Mouse (Mus musculus): ENCODE data around the gene Nagk. TPM values are rescaled to one million over a fixed set of nuclear protein-coding genes. Genes with fewer than 3 reads are reported as not detected.

Gene Nagk
- polyA plus RNA-seq (2014; fragmentation: Nextera tagmentation; extraction: Ambion mirVana) = 99.0 and 112 TPM in 2 replicates

DNA sequence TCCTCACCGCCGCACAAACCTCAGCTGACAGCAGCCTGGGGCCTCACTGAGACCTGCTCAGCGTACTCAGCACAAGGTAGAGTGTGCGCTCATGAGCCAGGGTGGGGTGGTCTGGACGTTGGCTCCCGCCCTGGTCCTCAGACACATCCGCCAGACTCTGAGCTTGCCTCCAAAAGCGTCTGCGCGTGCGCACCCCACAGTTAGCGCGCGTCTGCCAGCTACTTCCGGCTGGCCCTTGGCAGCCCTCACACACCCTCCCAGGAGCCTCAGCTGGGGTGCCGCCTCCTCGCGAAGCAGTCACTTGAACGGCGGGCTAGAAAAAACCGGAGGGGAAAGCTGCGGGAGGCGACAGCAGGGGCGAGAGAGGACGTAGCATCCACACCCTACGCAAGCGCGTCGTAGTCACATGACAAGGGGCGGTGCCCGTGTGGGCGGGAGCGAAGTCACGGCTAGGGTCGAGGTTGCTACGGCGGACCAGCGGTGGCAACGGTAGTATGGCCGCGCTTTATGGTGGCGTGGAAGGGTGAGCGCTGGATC, at the start of gene Nagk:
Gene Nagk (plus strand): TSS at position 223 of the 537 bp plus-strand sequence.
- Histone ChIP-seq H3K4me3 (ENCODE audit: low read depth, low read length) (peak within 1 kb of the TSS; percentile 72), H3K27me3 (ENCODE audit: control insufficient read depth, insufficient read depth, low read length) (no peaks in the 10 kb centered on the region), H3K9me3 (ENCODE audit: control insufficient read depth, low read length) (no peaks in the 10 kb centered on the region), H3K4me1 (ENCODE audit: control insufficient read depth, insufficient read depth, low read length) (peaks cover 8% of the 10 kb centered on the region), H3K36me3 (ENCODE audit: control insufficient read depth, insufficient read depth, low read length) (no peaks in the 10 kb centered on the region), H3K4me2 (ENCODE audit: low read depth, low read length) (peak within 1 kb of the TSS; percentile 78), H3K27ac (ENCODE audit: low read depth, low read length) (peak within 1 kb of the TSS; percentile 93), H3K9ac (replicated peaks; ENCODE audit: low read depth, low read length) (peak within 1 kb of the TSS; percentile 87)
- peak; percentile 95 for ATAC-seq (ENCODE audit: low read depth)
- under 1% methylated on average over 43 of the region's 43 CpGs for WGBS

DNA sequence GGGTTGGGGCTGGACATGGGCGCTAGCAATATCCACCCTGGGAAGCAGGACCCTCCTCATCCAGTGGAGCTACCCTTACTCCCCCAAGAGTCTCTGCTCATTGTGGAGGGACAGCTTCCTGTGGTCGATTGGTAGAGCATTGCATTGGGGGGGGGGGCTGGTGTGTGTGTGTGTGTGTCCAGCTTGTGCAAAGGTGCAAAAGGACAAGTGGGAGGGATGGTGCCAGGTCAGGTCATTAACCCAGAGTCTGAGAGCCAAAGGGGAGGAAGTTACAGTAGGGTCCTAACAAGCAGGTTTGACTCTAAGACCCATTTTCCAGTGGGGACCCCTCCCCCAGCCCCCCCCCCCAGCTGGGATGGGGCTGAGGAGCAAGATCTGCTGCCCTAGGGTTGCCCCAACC, 49.3 kb upstream of the Nagk start:
- Histone ChIP-seq H3K4me1 (ENCODE audit: control insufficient read depth, insufficient read depth, low read length) (no peaks in the 10 kb centered on the region), H3K9me3 (ENCODE audit: control insufficient read depth, low read length) (no peaks in the 10 kb centered on the region), H3K4me3 (ENCODE audit: low read depth, low read length) (no peak overlapping the region), H3K27ac (ENCODE audit: low read depth, low read length) (no peak overlapping the region), H3K9ac (replicated peaks; ENCODE audit: low read depth, low read length) (no peak overlapping the region), H3K36me3 (ENCODE audit: control insufficient read depth, insufficient read depth, low read length) (no peaks in the 10 kb centered on the region), H3K4me2 (ENCODE audit: low read depth, low read length) (no peak overlapping the region), H3K27me3 (ENCODE audit: control insufficient read depth, insufficient read depth, low read length) (no peaks in the 10 kb centered on the region)
- no peak for ATAC-seq (ENCODE audit: low read depth)
- WGBS = 61% methylated on average over 2 of the region's 2 CpGs

DNA sequence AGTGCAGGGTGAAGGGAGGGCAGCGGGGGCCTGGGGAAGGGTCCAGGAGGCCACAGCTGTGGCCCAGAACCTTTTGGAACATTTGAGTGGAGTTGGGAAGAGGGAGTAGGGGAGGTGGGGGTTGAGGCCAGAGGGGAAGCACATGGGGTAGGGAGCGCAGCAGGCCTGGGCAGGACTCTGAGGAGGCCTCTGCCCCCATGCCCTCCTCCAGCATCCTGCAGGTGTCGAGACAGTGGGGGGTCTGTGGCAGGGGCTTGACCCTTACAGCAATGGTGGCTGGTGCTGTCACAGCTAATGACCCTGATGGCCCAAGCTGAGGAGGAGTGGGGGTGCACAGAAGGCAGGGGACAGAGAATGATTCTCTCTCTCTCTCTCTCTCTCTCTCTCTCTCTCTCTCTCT, 45.5 kb upstream of the Nagk start:
- Histone ChIP-seq H3K4me3 (ENCODE audit: low read depth, low read length) (no peak overlapping the region), H3K9me3 (ENCODE audit: control insufficient read depth, low read length) (no peaks in the 10 kb centered on the region), H3K4me1 (ENCODE audit: control insufficient read depth, insufficient read depth, low read length) (no peaks in the 10 kb centered on the region), H3K36me3 (ENCODE audit: control insufficient read depth, insufficient read depth, low read length) (no peaks in the 10 kb centered on the region), H3K27me3 (ENCODE audit: control insufficient read depth, insufficient read depth, low read length) (peaks cover 3% of the 10 kb centered on the region; the same call in 1 of the 2 replicates), H3K27ac (ENCODE audit: low read depth, low read length) (no peak overlapping the region), H3K9ac (replicated peaks; ENCODE audit: low read depth, low read length) (no peak overlapping the region), H3K4me2 (ENCODE audit: low read depth, low read length) (no peak overlapping the region)
- WGBS = 36% methylated on average over 3 of the region's 3 CpGs
- ATAC-seq (ENCODE audit: low read depth) = no peak

DNA sequence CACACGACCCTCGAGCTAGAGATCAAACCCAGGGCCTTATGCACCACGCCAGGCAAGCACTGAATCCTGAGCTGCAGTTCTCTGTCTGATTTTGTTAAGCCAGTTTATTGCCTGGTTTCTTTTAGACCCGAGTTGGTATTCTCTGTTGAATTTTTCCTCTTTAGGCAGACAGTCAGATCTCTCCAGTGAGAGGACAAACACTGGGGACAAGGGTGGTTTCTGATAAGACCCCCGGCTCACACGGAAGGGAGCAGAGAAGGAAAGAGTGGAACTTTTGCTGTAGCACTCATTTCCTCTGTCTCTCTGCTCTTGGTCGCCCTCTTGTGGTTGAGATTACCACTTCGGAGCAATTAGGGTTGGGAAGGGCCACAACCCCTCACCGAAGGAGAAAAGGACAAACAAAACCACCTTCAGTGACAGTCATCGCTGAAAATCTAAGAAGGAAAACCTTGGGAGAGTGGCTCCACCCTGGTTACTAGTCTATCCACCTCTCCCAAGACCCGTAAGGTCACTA, 44.6 kb upstream of the Nagk start:
- Histone ChIP-seq H3K4me3 (ENCODE audit: low read depth, low read length) (no peak overlapping the region), H3K36me3 (ENCODE audit: control insufficient read depth, insufficient read depth, low read length) (no peaks in the 10 kb centered on the region), H3K9me3 (ENCODE audit: control insufficient read depth, low read length) (no peaks in the 10 kb centered on the region), H3K9ac (replicated peaks; ENCODE audit: low read depth, low read length) (no peak overlapping the region), H3K27ac (ENCODE audit: low read depth, low read length) (no peak overlapping the region), H3K4me1 (ENCODE audit: control insufficient read depth, insufficient read depth, low read length) (no peaks in the 10 kb centered on the region), H3K4me2 (ENCODE audit: low read depth, low read length) (no peak overlapping the region), H3K27me3 (ENCODE audit: control insufficient read depth, insufficient read depth, low read length) (peaks cover 3% of the 10 kb centered on the region; the same call in 1 of the 2 replicates)
- WGBS = 6% methylated on average over 11 of the region's 11 CpGs
- ATAC-seq (ENCODE audit: low read depth) = no peak

DNA sequence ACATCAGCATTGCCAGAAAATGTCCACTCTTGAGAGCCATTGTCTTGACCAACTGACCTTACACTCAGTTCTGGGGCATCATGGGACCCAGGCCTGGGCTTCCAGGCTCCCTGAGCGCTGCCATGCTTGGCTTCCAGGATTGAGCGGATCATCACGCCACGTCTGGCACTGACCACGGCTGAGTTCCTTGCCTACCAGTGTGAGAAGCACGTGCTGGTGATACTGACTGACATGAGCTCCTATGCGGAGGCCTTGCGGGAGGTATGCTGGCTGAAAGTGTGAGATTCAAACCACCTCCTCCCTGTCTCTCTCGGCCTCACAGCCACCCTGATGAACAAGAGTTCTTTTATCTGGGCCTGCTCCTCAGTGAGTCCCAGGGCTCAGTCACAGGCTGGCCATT, 38.7 kb upstream of the Nagk start:
- Histone ChIP-seq H3K27ac (ENCODE audit: low read depth, low read length) (no peak overlapping the region), H3K4me2 (ENCODE audit: low read depth, low read length) (no peak overlapping the region), H3K4me1 (ENCODE audit: control insufficient read depth, insufficient read depth, low read length) (0 out of 2 replicates have a peak, but pooled peaks cover 3% of the 10 kb centered on the region), H3K36me3 (ENCODE audit: control insufficient read depth, insufficient read depth, low read length) (no peaks in the 10 kb centered on the region), H3K9me3 (ENCODE audit: control insufficient read depth, low read length) (no peaks in the 10 kb centered on the region), H3K27me3 (ENCODE audit: control insufficient read depth, insufficient read depth, low read length) (peaks cover 33% of the 10 kb centered on the region), H3K9ac (replicated peaks; ENCODE audit: low read depth, low read length) (no peak overlapping the region), H3K4me3 (ENCODE audit: low read depth, low read length) (no peak overlapping the region)
- 76% methylated on average over 9 of the region's 9 CpGs for WGBS
- no peak for ATAC-seq (ENCODE audit: low read depth)

DNA sequence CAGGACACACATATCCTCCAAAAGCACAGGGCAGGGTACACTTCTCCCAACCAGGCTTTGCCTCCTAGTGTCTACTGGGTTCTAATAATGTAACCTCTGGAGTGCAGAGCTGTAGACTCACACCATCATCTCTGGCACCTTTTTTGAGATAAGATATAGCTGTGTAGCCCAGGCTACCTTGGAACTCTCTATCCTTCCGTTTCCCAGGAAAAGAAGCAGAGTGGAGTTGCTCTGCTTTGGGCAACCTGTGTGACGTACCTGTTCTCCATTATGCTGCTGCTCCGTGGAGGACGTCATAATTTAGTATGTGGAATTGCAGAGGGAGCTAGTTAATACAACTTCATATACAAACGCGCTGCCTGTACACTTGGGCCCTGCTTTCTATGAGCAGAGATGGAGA, 32.4 kb upstream of the Nagk start, which contains the start of gene Ankrd53:
Gene Ankrd53 (plus strand): TSS at position 301 of the 400 bp plus-strand sequence.
- no peak for ATAC-seq (ENCODE audit: low read depth)
- Histone ChIP-seq H3K4me1 (ENCODE audit: control insufficient read depth, insufficient read depth, low read length) (peaks cover 12% of the 10 kb centered on the region; the same call in 1 of the 2 replicates), H3K4me3 (ENCODE audit: low read depth, low read length) (no peak within 1 kb of the TSS), H3K36me3 (ENCODE audit: control insufficient read depth, insufficient read depth, low read length) (no peaks in the 10 kb centered on the region), H3K9me3 (ENCODE audit: control insufficient read depth, low read length) (no peaks in the 10 kb centered on the region), H3K9ac (replicated peaks; ENCODE audit: low read depth, low read length) (no peak within 1 kb of the TSS), H3K27me3 (ENCODE audit: control insufficient read depth, insufficient read depth, low read length) (peaks cover 56% of the 10 kb centered on the region), H3K4me2 (ENCODE audit: low read depth, low read length) (peak within 1 kb of the TSS; percentile 29), H3K27ac (ENCODE audit: low read depth, low read length) (no peak within 1 kb of the TSS)
- WGBS = 29% methylated on average over 6 of the region's 6 CpGs

DNA sequence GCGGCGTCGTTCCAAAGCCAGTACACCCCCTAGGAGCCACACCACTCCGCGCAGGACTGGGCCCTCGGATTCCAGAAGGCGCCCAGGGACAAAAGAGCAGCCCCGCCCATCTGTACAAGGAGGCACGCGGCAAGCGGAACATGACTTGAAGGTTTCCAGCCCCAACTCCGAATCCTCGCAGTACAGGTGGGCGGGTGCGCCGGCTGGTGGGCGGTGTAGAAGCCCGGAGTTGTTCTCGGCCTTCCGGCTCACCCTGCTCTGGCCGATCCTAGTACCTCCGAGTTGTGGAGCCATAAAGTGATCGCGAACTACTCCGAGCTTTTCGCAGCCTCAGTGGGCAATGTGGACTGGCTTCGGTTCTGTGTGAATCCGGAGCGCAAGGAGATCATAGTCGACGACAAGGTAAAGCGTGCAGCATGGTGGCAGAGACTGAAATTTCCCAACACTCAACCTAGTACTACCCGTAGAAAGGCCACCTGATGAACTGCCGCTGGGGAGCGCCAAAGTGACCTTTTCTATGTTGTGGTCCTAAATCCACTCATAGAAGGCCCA, 31.8 kb upstream of the Nagk start:
- Histone ChIP-seq H3K9ac (replicated peaks; ENCODE audit: low read depth, low read length) (no peak overlapping the region), H3K4me1 (ENCODE audit: control insufficient read depth, insufficient read depth, low read length) (peaks cover 12% of the 10 kb centered on the region; the same call in 1 of the 2 replicates), H3K9me3 (ENCODE audit: control insufficient read depth, low read length) (no peaks in the 10 kb centered on the region), H3K36me3 (ENCODE audit: control insufficient read depth, insufficient read depth, low read length) (no peaks in the 10 kb centered on the region), H3K4me3 (ENCODE audit: low read depth, low read length) (no peak overlapping the region), H3K27ac (ENCODE audit: low read depth, low read length) (no peak overlapping the region), H3K4me2 (ENCODE audit: low read depth, low read length) (peak overlapping the region; percentile 29), H3K27me3 (ENCODE audit: control insufficient read depth, insufficient read depth, low read length) (peaks cover 50% of the 10 kb centered on the region)
- 1% methylated on average over 35 of the region's 35 CpGs for WGBS
- ATAC-seq (ENCODE audit: low read depth) = peak; percentile 38; the same call in 1 of the 2 replicates

DNA sequence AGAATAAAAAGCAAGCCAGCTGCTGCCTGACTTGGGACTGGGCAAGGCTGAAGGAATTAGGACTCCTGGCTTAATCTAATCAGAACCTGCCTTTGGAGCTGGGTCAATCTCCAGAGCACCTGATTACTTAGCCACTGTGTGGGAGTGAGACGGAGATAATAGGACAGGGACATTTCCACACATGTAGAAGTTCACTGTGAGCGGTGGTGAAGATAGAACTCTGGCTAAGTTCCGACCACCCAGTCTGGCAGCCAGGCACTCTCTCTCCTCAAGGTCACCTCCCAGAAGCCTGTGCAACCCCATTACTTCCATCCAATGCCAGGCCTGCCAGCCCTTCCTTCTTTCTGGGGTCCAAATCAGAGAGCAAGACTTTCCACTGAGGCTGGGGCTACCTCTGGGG, 27.8 kb upstream of the Nagk start:
- no peak overlapping the region for H3K9ac ChIP-seq (replicated peaks; ENCODE audit: low read depth, low read length)
- ATAC-seq (ENCODE audit: low read depth) = no peak
- peaks cover 9% of the 10 kb centered on the region; the same call in 1 of the 2 replicates for H3K4me1 ChIP-seq (ENCODE audit: control insufficient read depth, insufficient read depth, low read length)
- 97% methylated on average over 3 of the region's 3 CpGs for WGBS
- no peak overlapping the region for H3K4me3 ChIP-seq (ENCODE audit: low read depth, low read length)
- no peak overlapping the region for H3K4me2 ChIP-seq (ENCODE audit: low read depth, low read length)
- H3K27me3 ChIP-seq (ENCODE audit: control insufficient read depth, insufficient read depth, low read length) = peaks cover 22% of the 10 kb centered on the region
- no peak overlapping the region for H3K27ac ChIP-seq (ENCODE audit: low read depth, low read length)
- no peaks in the 10 kb centered on the region for H3K9me3 ChIP-seq (ENCODE audit: control insufficient read depth, low read length)
- no peaks in the 10 kb centered on the region; the same call in 1 of the 2 replicates for H3K36me3 ChIP-seq (ENCODE audit: control insufficient read depth, insufficient read depth, low read length)

DNA sequence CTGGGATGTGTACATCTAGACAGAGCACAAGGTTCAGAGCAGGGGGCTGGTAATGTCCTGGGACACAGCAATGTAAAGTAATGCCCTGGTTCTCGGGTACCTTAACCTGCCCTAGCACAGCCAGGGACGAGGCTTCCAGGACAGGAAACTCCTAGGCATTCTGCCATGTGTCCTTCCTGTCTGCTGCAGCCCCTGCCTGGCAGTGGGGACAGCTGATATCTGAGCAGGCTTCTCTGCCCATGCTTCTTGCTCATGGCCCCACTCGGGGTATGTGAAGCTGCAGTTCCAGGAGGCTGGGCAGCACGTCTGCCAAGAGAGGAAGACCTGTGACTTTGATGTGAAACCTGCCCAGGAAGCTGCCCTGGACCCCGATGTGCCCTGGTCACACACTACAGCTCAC, 26.3 kb upstream of the Nagk start:
- Histone ChIP-seq H3K9me3 (ENCODE audit: control insufficient read depth, low read length) (no peaks in the 10 kb centered on the region), H3K27me3 (ENCODE audit: control insufficient read depth, insufficient read depth, low read length) (peaks cover 8% of the 10 kb centered on the region), H3K27ac (ENCODE audit: low read depth, low read length) (no peak overlapping the region), H3K4me3 (ENCODE audit: low read depth, low read length) (no peak overlapping the region), H3K4me2 (ENCODE audit: low read depth, low read length) (no peak overlapping the region), H3K36me3 (ENCODE audit: control insufficient read depth, insufficient read depth, low read length) (peaks cover 4% of the 10 kb centered on the region; the same call in 1 of the 2 replicates), H3K9ac (replicated peaks; ENCODE audit: low read depth, low read length) (no peak overlapping the region), H3K4me1 (ENCODE audit: control insufficient read depth, insufficient read depth, low read length) (no peaks in the 10 kb centered on the region)
- WGBS = 89% methylated on average over 5 of the region's 5 CpGs
- ATAC-seq (ENCODE audit: low read depth) = no peak

Data from neural tube, embryonic 14.5 days (tissue).